Mouse (Mus musculus): ENCODE measurements around the gene Epb41l1.

Gene Epb41l1

GRCm38 (mm10) chr2:156460470-156460869 lies 39.8 kb downstream of the Epb41l1 start:
- DNase-seq: no peak

GRCm38 (mm10) chr2:156462154-156463029 lies 41.7 kb downstream of the Epb41l1 start:
- no peak for DNase-seq

GRCm38 (mm10) chr2:156464416-156464815 lies 43.7 kb downstream of the Epb41l1 start:
- DNase-seq: no peak

GRCm38 (mm10) chr2:156467538-156467937 lies 46.8 kb downstream of the Epb41l1 start:
- no peak for DNase-seq

- no peak for DNase-seq
Observed at GRCm38 (mm10) chr2:156468890-156469289, 48.2 kb downstream of the Epb41l1 start.

- no peak for DNase-seq
Observed at GRCm38 (mm10) chr2:156469508-156469907, 48.8 kb downstream of the Epb41l1 start.

GRCm38 (mm10) chr2:156470938-156471337 lies 50.2 kb downstream of the Epb41l1 start:
- no peak for DNase-seq

GRCm38 (mm10) chr2:156472336-156472735 lies 51.6 kb downstream of the Epb41l1 start:
- DNase-seq: no peak

GRCm38 (mm10) chr2:156473696-156474095 lies 53.0 kb downstream of the Epb41l1 start:
- no peak for DNase-seq

GRCm38 (mm10) chr2:156474111-156474510 lies 53.4 kb downstream of the Epb41l1 start:
- no peak for DNase-seq

GRCm38 (mm10) chr2:156474891-156475284 lies 54.2 kb downstream of the Epb41l1 start:
- DNase-seq: no peak

GRCm38 (mm10) chr2:156475285-156476110 lies 54.8 kb downstream of the Epb41l1 start:
- DNase-seq: peak; percentile 15 to 29

GRCm38 (mm10) chr2:156476111-156476747 lies 55.5 kb downstream of the Epb41l1 start:
- DNase-seq: no peak

GRCm38 (mm10) chr2:156476748-156477151 lies 56.0 kb downstream of the Epb41l1 start:
- DNase-seq: no peak

GRCm38 (mm10) chr2:156478046-156478690 lies 57.5 kb downstream of the Epb41l1 start:
- DNase-seq: no peak

- no peak for DNase-seq
Observed at GRCm38 (mm10) chr2:156479833-156480232, 59.1 kb downstream of the Epb41l1 start.

GRCm38 (mm10) chr2:156480267-156480666 lies 59.6 kb downstream of the Epb41l1 start:
- no peak for DNase-seq

- peak; percentile 73 to 80 for DNase-seq
Observed at GRCm38 (mm10) chr2:156482299-156482698, 61.6 kb downstream of the Epb41l1 start.

- DNase-seq: no peak
Observed at GRCm38 (mm10) chr2:156482764-156483163, 62.1 kb downstream of the Epb41l1 start.

GRCm38 (mm10) chr2:156483204-156483603 lies 62.5 kb downstream of the Epb41l1 start:
- no peak for DNase-seq

GRCm38 (mm10) chr2:156486086-156486751 lies 65.5 kb downstream of the Epb41l1 start:
- no peak for DNase-seq

GRCm38 (mm10) chr2:156487589-156488160 lies 67.0 kb downstream of the Epb41l1 start:
- DNase-seq: no peak

All from thymus, postnatal 36 days (tissue).